Mouse (Mus musculus) urinary bladder, postnatal 36 days (tissue): ENCODE measurements around the gene Cadm1.
A peak's percentile ranks its signal among the peaks of the same experiment; 100 is the strongest.

ENCODE experiments used
- DNase-seq, 2 experiments: peaks; one replicate each; pipeline ENCODE4 v3.0.0; 2022; ENCODE audit warnings: low spot score in 2 of 2, mixed read lengths in 1 of 2

Gene Cadm1

GRCm38 (mm10) chr9:47669206-47669605 lies 139.2 kb downstream of the Cadm1 start:
- no peak for DNase-seq

DNA sequence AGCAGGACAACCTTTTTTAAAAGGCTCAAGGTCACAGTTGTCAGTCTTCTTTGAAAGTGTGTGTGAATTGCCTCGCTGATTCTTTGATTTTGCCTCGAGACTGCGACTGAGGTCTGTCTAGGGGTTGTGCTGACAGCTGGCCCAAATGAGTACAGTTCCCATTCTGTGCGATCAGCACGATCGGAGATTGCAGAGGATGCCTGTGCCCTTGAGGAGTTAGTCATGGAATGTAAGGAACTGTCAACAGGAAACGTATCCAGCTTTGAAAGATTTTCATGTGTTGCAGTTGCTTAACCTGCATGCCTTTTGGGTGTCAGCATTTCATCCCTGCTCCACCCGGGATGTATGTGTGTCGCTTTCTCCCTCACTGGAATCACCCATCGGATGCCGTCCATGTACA lies 141.6 kb downstream of the Cadm1 start:
- no peak for DNase-seq

- DNase-seq = peak; percentile 11 to 27
Observed at GRCm38 (mm10) chr9:47674766-47675713, 145.1 kb downstream of the Cadm1 start.

DNA sequence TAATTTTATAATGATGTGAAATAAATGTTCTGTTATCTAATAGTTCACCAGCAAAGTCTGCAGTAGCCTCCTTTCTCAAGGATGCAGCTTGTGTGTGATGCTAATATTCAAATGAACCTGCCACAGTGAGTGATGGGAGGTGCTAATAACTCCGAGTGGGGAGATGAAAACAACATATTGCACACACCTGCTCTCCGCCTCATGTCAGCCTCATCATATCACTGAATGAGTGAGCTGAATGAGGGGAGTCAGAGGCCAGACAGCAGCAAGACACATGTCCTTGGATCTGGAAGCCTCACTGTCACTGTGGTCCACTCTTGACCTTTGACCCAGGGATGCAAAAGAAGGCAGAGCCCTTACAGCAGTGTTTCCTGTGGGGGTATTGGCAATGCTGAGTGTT lies 156.9 kb downstream of the Cadm1 start:
- no peak for DNase-seq

DNA sequence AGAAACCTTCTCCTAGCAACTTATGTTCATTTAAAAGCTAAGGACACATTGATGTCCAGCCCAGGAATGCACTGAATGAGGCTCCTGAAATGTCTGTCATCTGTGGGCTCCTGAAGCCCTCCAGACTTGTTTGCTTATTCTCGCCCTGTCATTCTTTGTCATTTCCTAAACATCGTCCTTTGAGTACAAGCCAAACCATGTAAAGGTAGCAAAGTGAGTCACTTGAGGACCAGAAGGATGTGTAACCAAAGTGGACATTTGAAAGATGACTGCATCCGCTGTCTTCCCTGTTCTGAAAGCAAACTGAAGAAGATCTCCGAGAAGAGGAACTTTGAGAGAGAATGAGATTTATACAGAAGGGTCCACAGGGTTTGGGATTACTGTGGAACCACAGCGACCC lies 157.6 kb downstream of the Cadm1 start:
- DNase-seq = no peak

- DNase-seq = peak in 1 of 2 experiments; percentile 9
Observed at GRCm38 (mm10) chr9:47688297-47688696, 158.3 kb downstream of the Cadm1 start.

DNA sequence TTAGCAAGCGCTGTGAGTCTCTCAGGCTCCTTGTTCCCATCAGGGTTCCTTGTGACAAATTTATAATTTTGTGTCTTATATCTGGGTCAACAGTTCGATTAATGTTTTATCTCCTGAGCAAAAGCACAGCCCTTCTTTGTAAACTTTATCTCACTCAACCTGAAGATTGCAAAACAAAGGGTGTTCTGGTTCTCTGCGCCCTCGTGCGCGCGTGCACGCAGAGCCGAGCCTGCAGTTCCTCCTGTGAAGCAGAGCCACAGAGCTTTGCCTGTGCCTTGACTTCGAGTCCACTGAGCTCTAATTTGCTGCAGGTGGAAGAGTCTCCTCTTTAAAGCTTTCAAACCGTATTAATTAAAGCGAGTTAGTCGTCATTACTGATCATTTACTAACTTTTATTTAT lies 162.9 kb downstream of the Cadm1 start:
- DNase-seq = no peak

GRCm38 (mm10) chr9:47699026-47699425 lies 169.1 kb downstream of the Cadm1 start:
- peak; percentile 60 to 63 for DNase-seq

GRCm38 (mm10) chr9:47700021-47700420 lies 170.0 kb downstream of the Cadm1 start:
- DNase-seq = no peak

DNA sequence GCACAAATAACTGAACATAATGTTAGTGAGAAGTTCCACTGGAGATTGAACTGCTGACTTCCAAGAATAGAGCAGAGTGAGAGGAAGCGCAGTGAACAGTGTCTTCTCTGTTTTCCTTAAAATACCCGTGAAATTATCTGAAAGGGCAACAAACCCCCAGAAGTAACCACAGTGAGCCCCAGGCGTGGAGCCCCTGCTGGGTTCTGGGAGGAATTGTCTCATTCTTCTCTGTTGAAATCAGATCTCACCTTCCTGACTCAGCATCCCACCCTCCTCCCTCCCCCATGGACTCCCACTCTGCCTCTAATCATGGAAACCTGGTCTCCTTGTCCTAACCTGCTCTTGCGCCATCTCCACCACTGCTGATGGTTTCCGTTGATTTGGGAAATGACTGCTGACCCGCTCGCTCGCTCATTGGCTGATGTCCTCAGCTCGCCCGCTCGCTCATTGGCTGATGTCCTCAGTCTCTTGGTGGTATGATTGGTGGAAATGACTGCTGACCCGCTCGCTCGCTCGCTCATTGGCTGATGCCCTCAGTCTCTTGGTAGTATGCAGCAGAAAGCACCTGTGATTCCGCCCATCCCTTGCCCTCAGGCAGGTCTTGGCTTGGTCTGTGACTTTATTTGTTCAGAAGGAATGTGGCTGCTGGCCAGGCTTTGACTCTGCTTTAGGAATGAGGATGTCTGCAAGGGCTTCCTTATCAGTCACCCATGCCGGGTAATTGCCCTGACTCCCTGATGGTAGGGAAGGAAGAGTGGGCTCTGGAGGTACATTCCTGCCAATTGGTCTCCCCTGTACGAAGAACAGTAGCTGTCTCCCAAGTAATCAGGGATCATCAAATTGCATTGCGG lies 173.3 kb downstream of the Cadm1 start:
- peak; percentile 41 to 57 for DNase-seq

- no peak for DNase-seq
Observed at GRCm38 (mm10) chr9:47706341-47706740, 176.4 kb downstream of the Cadm1 start.

DNA sequence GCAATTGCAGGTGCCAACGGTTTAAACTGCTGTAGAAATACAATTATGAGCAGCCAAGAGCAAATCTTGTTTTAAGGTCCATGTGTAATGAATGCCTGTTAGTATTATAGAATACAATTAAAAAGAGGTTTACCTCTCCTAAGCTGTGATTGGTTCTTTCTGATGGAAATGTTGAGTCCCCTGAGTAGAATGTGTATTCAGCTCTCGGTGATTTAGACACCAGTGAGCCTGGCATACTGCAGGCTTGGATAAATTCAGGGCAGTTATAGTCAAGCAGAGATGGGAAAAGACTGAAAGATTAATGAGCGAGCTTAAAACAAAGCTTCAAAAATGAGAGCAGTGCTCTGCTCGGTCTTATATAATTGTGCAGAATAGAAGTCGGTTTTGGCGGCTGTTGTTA lies 177.4 kb downstream of the Cadm1 start:
- no peak for DNase-seq

GRCm38 (mm10) chr9:47708299-47708698 lies 178.3 kb downstream of the Cadm1 start:
- peak; percentile 71 to 75 for DNase-seq

GRCm38 (mm10) chr9:47710946-47711345 lies 181.0 kb downstream of the Cadm1 start:
- DNase-seq = no peak

DNA sequence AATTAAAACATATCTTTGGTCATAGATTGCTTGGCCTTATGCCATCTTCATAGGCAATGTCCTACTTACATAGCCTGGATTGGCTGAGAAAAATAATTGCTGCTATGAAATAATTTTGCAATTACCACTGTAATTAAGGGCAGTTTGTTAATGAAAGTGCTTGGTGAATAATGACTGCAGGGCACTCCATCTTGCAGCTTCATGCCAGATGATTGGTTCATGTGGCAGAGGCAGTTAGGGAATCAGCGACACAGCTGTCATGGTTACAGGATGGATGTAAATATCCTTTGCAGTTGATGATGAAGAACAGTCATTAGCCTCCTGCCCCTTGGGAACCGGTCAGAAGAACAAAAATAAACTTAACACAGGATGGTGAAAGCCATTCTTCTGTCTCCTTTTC lies 184.6 kb downstream of the Cadm1 start:
- no peak for DNase-seq

GRCm38 (mm10) chr9:47715415-47715814 lies 185.4 kb downstream of the Cadm1 start:
- DNase-seq = no peak

- no peak for DNase-seq
Observed at GRCm38 (mm10) chr9:47716883-47717282, 186.9 kb downstream of the Cadm1 start.

DNA sequence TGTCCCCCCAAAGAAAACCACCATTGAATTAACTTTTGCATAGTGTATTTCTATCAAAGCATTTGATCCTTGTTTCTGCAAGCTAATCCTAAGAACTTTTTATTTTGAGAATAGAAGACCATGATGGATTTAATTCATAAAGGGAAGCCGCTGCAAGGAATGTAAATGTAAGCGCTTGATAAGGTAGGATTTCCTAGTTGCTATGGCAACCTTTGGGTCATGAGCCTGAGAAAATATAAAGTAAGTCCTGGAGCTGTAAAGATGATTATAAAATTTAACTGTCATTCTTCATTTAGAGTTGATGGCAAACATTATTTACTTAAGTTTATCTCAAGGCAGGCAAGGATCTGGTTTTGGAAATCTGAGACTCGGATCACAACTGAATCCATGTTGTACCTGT lies 197.6 kb downstream of the Cadm1 start:
- no peak for DNase-seq

DNA sequence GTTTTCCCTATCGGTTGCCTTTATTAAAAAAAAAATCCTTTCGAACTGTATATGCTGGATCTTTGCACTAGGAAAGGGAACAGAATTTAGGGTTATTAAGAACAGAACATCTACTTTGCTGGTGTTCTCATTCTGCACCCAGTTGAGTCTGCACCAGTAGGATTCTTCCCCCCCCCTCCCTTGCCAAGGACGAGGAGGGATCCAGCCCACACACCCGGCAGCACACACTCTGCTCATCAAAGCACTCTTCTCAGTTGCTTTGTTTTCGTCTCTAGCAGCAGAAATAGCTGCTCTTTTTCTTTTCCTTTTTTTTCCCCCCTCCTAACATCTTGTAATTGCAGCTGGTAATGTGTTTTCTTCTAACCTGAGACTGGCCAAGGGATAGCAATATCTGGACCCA lies 198.9 kb downstream of the Cadm1 start:
- no peak for DNase-seq

- DNase-seq = no peak
Observed at GRCm38 (mm10) chr9:47730247-47730646, 200.3 kb downstream of the Cadm1 start.

GRCm38 (mm10) chr9:47733780-47734451 lies 203.9 kb downstream of the Cadm1 start:
- peak in 1 of 2 experiments; percentile 4 for DNase-seq

DNA sequence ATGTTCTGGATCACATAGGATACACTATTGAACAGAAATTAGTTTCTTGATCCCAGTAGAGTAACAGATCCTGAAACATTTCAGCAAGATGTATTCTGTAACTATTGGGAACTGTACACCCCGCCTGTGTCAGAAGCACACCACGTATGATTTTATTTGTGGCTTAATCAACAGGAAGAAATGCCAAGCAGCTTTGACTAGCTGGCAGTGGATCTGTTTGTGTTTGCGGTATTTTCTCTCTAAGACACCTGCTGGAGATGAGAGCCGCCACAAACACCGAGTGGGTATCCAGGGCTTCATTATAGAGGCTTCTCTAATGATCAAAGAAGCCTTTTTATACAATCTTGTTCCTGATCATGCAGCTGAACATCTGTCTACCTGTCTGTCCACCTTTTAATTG lies 204.9 kb downstream of the Cadm1 start:
- DNase-seq = no peak
